Mouse (Mus musculus) thymus, postnatal 4 days (tissue): ENCODE results near the gene Uvrag.

Experiments used
- DNase-seq: peaks from one replicate; pipeline ENCODE4 v3.0.0; 2021

The Uvrag gene

GRCm38 (mm10) chr7:98838729-98839141 lies 302.2 kb downstream of the Uvrag start:
- DNase-seq: peak; percentile 82

GRCm38 (mm10) chr7:98837901-98838300 lies 303.0 kb downstream of the Uvrag start:
- DNase-seq: peak; percentile 86

- DNase-seq: peak; percentile 92
Measured at GRCm38 (mm10) chr7:98836646-98837045, 304.3 kb downstream of the Uvrag start.

- DNase-seq: peak; percentile 26
Measured at GRCm38 (mm10) chr7:98835519-98836441, 305.2 kb downstream of the Uvrag start.
